9 mouse cellular contexts compared by ENCODE assay signal in the genomic region with DNA sequence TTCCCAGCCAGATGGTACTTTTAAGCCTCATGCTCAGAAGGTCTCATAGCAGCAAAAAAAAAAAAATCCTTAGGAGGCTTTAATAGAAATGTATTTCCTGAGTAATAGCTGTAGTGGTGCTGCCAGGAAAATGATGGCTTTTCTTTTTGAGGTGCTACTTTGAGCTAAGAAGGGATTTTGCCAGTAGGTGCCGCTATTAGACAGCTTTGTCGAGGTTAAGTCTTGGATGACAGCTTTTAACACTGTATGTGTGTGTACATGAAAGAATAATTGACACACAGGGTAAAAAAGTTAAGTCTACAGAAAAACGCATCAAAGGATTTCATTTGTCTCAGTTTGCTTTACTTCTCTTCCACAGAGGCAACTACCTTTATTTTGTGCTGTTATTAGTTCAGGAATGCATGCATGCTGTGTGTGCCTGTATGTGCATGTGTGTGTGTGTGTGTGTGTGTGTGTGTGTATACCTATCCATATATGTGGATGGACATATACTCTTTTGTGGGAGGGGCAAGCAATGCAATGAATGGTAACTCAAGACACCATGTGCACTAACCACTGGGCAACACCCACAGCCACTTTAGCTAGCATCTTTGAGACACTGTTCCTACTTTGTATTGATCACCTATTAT. TPM values are rescaled to one million over a fixed set of nuclear protein-coding genes. Genes with fewer than 3 reads are reported as not detected.
DNase-seq lines count a peak whose midpoint lies in the region; ATAC-seq lines count a peak whose summit lies in the region.
"Had no signal": no experiment of that assay in that cellular context is flagged by ENCODE, and none has a peak within 500 bp of the region (broad histone marks: within the 10 kb centered on the region; RNA-seq: fewer than 3 reads in every experiment).

No protein-coding gene starts in this region.

- peak; percentile 15 for DNase-seq in forebrain, embryonic 10.5 days (ENCODE audit: extremely low spot score, low spot score)
- DNase-seq in testis, postnatal 10 days (ENCODE audit: low spot score), result peak; percentile 40
- DNase-seq in testis, postnatal 14 days (ENCODE audit: low spot score), result no peak
- DNase-seq in embryo, embryonic 9.5 days (ENCODE audit: extremely low spot score), result peak; percentile 3
- DNase-seq in layer of hippocampus, adult 9-10 months (ENCODE audit: low spot score), result peak; percentile 13
- no peak for DNase-seq in spleen, postnatal 36 days (ENCODE audit: low spot score in 2 of 2)

- peaks cover 36% of the 10 kb centered on the region for H3K27me3 ChIP-seq in forebrain, embryonic 10.5 days (ENCODE audit: poor library complexity, severe bottlenecking)
- H3K27me3 ChIP-seq in forebrain, embryonic 12.5 days, result peaks cover 2% of the 10 kb centered on the region; the same call in 1 of the 2 replicates
- H3K27me3 ChIP-seq in midbrain, embryonic 16.5 days (ENCODE audit: control insufficient read depth, insufficient read depth, low read depth, low read length), result no peaks in the 10 kb centered on the region

- no peak overlapping the region for H3K9ac ChIP-seq in forebrain, embryonic 12.5 days
- no peak overlapping the region for H3K9ac ChIP-seq in midbrain, embryonic 16.5 days (ENCODE audit: low read depth, low read length)

- no peaks in the 10 kb centered on the region for H3K9me3 ChIP-seq in forebrain, embryonic 10.5 days
- no peaks in the 10 kb centered on the region for H3K9me3 ChIP-seq in forebrain, embryonic 12.5 days
- H3K9me3 ChIP-seq in midbrain, embryonic 16.5 days (replicated peaks; ENCODE audit: control insufficient read depth, low read length, poor library complexity, severe bottlenecking), result no peaks in the 10 kb centered on the region

- H3K4me2 ChIP-seq in forebrain, embryonic 12.5 days, result no peak overlapping the region
- no peak overlapping the region for H3K4me2 ChIP-seq in midbrain, embryonic 16.5 days (ENCODE audit: low read length)

- ATAC-seq in forebrain, embryonic 12.5 days (ENCODE audit: low FRiP score), result no peak
- ATAC-seq in midbrain, embryonic 16.5 days, result peak; percentile 64

- no peaks in the 10 kb centered on the region for H3K36me3 ChIP-seq in forebrain, embryonic 10.5 days (replicated peaks)
- H3K36me3 ChIP-seq in forebrain, embryonic 12.5 days (replicated peaks), result no peaks in the 10 kb centered on the region
- H3K36me3 ChIP-seq in midbrain, embryonic 16.5 days (ENCODE audit: control insufficient read depth, insufficient read depth, low read length), result no peaks in the 10 kb centered on the region

- H3K27ac ChIP-seq in forebrain, embryonic 10.5 days, result no peak overlapping the region
- no peak overlapping the region for H3K27ac ChIP-seq in forebrain, embryonic 12.5 days
- H3K27ac ChIP-seq in midbrain, embryonic 16.5 days (ENCODE audit: low read length), result no peak overlapping the region

- 42% methylated on average over 3 of the region's 3 CpGs for WGBS in forebrain, embryonic 10.5 days
- 46% methylated on average over 3 of the region's 3 CpGs for WGBS in forebrain, embryonic 12.5 days
- WGBS in midbrain, embryonic 16.5 days, result 34% methylated on average over 3 of the region's 3 CpGs

- H3K4me1 ChIP-seq in forebrain, embryonic 10.5 days, result no peaks in the 10 kb centered on the region
- H3K4me1 ChIP-seq in forebrain, embryonic 12.5 days, result no peaks in the 10 kb centered on the region
- no peaks in the 10 kb centered on the region for H3K4me1 ChIP-seq in midbrain, embryonic 16.5 days (ENCODE audit: control insufficient read depth, insufficient read depth, low read length)

- H3K4me3 ChIP-seq in forebrain, embryonic 10.5 days, result no peak overlapping the region
- no peak overlapping the region for H3K4me3 ChIP-seq in forebrain, embryonic 12.5 days (replicated peaks)
- no peak overlapping the region for H3K4me3 ChIP-seq in midbrain, embryonic 16.5 days (ENCODE audit: low read depth, low read length)
- H3K4me3 ChIP-seq: myocyte had no signal

RNA-seq across cellular contexts. Expression of a gene that starts 14.5 kb away (rescaled TPM):
- polyA plus RNA-seq in forebrain, embryonic 10.5 days (2016; fragmentation: Nextera tagmentation; extraction: Ambion mirVana), result not detected in 2 replicates
- not detected in 2 replicates for polyA plus RNA-seq in forebrain, embryonic 12.5 days (2016; fragmentation: Nextera tagmentation; extraction: Ambion mirVana)
- 0.50 TPM in 1 of 2 replicates, not detected in the other for polyA plus RNA-seq in midbrain, embryonic 16.5 days (2015; fragmentation: Nextera tagmentation; extraction: Ambion mirVana)
- polyA plus RNA-seq: myocyte had no signal

RNA-seq across cellular contexts. Expression of a gene that starts 48.9 kb away (rescaled TPM):
- polyA plus RNA-seq in forebrain, embryonic 10.5 days (2016; fragmentation: Nextera tagmentation; extraction: Ambion mirVana), result 62.5 and 65.3 TPM in 2 replicates
- polyA plus RNA-seq in forebrain, embryonic 12.5 days (2016; fragmentation: Nextera tagmentation; extraction: Ambion mirVana), result 87.7 and 93.5 TPM in 2 replicates
- polyA plus RNA-seq in midbrain, embryonic 16.5 days (2015; fragmentation: Nextera tagmentation; extraction: Ambion mirVana), result 106 and 121 TPM in 2 replicates

Comparison
In these comparisons a context has a peak if more than half of its experiments do, and no peak if none do; other contexts are left out.
1. DNase-seq: peak in forebrain, embryonic 10.5 days (single experiment), testis, postnatal 10 days (single experiment), embryo, embryonic 9.5 days (single experiment) and layer of hippocampus, adult 9-10 months (single experiment); none in testis, postnatal 14 days (single experiment) and spleen, postnatal 36 days (0 of 2).